Mouse (Mus musculus): Measurements from ENCODE around the gene Snx5. TPM values are rescaled to one million over a fixed set of nuclear protein-coding genes. Genes with fewer than 3 reads are reported as not detected.

Snx5 gene
- total RNA-seq, 2 experiments from 2014 or later, result 68.7 to 78.9 TPM

DNA sequence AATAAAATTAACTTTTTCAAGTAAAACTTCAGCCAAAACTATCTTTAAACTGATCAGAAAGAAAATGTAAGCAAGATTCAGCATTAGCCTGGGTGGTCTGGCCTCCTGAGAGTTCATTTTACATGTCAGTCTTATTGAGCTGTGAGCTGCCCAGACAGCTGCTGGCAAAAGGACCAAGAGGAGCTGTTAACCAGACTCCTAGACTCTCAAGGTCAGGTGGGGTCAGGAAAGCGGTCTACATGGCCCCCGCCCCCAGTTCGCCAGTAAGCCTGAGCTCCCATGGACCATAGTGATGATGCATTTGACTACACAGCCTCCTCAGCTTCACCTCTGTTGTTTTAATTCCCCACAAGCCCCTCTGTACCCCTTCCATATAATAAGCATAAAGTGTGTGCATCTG is 34.9 kb downstream of the Snx5 start:
- no peak for DNase-seq (ENCODE audit: low spot score in 2 of 2)
- intact Hi-C loops (cut with DNase I), result no loop called here

- no peak for DNase-seq (ENCODE audit: low spot score in 2 of 2)
- intact Hi-C loops (cut with DNase I), result no loop called here
Measured at GRCm38 (mm10) chr2:144233534-144233933, 37.2 kb downstream of the Snx5 start.

DNA sequence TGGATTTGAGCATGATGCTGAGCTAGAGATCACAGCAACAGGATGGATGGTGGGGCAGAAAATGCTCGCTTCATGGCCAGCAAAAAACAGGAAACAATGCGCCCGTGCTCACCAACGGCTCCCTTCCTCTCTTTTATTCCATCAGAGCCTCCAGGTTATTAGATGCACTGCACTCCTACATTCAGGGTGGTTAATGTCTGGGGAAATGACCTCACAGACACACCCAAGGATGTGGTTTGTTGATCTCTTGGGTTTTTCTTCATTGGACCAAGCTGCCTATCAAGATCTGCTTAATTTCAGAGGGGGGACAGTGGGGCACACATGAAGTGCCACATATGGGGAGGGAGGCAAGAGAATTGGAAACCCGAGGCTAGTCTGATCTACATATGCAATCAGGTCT is 39.6 kb downstream of the Snx5 start:
- DNase-seq (ENCODE audit: low spot score in 2 of 2), result no peak
- intact Hi-C loops (cut with DNase I), result no loop called here

DNA sequence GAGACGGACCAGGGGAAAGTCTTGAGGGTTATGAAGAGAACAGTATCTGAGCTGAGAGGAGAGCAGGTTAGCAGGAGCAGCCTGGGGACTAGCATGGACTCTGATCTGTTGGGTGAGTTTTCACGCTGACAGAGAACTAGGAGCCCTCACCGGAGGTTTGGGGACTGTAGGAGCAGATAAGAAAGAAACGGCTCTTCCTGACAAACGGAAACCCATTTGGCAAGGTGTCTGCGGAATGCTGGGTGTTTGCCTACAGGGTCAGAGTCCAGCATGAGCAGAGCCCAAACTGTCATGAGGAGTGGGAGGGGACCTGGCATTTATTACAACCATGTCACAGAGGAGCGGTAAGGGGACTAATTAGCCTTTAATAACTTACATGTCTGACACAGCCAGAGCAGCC is 40.2 kb downstream of the Snx5 start:
- intact Hi-C loops (cut with DNase I), result no loop called here
- DNase-seq (ENCODE audit: low spot score in 2 of 2), result no peak

GRCm38 (mm10) chr2:144229647-144230046 is 41.1 kb downstream of the Snx5 start:
- no peak for DNase-seq (ENCODE audit: low spot score in 2 of 2)
- intact Hi-C loops (cut with DNase I), result no loop called here

DNA sequence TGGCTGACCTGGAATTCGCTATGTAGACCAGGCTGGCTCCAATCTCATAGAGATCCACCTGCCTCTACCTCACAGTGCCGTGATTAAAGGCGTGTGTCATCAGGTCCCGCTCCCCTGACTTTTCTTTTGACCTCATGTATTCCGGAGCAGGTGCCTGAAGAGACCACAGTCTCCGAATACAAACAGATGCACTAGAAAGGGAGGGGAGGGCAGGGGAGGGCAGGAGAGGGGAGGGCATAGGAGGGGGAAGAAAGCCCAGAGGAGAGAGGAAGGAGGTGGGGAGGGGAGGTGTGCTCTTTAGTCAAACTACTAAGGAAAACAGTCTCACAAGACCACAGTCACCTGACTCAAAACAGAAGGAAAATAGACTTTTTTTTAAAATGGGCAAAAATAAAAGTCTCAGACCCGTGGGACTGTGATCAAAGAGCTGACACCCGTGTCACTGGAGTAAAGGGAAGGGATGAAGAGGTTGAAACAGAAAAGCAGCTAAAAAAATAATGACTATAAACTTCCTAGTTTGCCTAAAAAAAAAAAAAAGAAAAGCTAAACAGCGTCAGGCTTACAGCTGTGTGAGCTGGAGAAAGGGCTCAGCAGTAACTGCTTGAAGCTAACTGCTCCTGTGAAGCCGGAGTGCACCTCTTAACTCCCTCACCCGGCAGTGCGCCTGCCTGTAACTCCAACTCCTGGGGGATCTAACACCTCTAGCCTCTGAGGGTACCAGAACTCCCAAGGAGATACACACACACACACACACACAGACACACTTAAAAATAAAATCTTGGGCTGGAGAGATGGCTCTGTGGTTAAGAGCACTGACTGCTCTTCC is 42.0 kb downstream of the Snx5 start:
- no peak for DNase-seq (ENCODE audit: low spot score in 2 of 2)
- intact Hi-C loops (cut with DNase I), result no loop called here

GRCm38 (mm10) chr2:144226906-144227586 is 43.7 kb downstream of the Snx5 start:
- DNase-seq (ENCODE audit: low spot score in 2 of 2), result no peak

GRCm38 (mm10) chr2:144224351-144224750 is 46.4 kb downstream of the Snx5 start:
- intact Hi-C loops (cut with DNase I), result no loop called here
- DNase-seq (ENCODE audit: low spot score in 2 of 2), result no peak

More at GRCm38 (mm10) chr2:144226906-144227586, 43.7 kb downstream of the Snx5 start:
- intact Hi-C loops (cut with DNase I), result no loop called here

GRCm38 (mm10) chr2:144215601-144216000 is 55.1 kb downstream of the Snx5 start:
- intact Hi-C loops (cut with DNase I), result loop anchor here (5.0 kb wide), 1 partner anchor 378 kb away; no protein-coding TSS in a partner anchor
- DNase-seq (ENCODE audit: low spot score in 2 of 2), result no peak

- intact Hi-C loops (cut with DNase I), result loop anchor here (5.0 kb wide), 1 partner anchor 378 kb away; no protein-coding TSS in a partner anchor
- no peak for DNase-seq (ENCODE audit: low spot score in 2 of 2)
Measured at GRCm38 (mm10) chr2:144215195-144215594, 55.5 kb downstream of the Snx5 start.

- no peak for DNase-seq (ENCODE audit: low spot score in 2 of 2)
- intact Hi-C loops (cut with DNase I), result loop anchor here (5.0 kb wide), 2 partner anchors 207 to 377 kb away; no protein-coding TSS in a partner anchor
Measured at GRCm38 (mm10) chr2:144214508-144215185, 56.1 kb downstream of the Snx5 start.

DNA sequence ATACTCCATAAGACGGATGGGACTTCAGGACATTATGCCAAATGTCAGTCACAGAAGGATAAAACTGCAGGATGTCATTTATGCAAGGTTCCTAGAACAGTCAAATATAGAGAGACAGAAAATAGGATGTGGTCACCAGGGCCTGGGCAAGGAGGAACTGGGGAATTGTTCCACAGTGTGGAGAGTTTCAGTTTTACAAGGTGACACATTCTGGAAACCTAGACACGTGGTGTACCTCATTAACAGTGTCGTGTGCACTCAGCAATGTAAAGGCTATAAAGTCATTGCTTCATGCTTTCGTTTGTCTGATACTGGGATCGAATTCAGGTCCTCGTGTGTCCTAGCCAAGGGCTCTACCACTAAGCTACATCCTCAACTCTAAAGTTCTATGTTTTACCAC is 56.9 kb downstream of the Snx5 start:
- DNase-seq (ENCODE audit: low spot score in 2 of 2), result no peak
- intact Hi-C loops (cut with DNase I), result loop anchor here (5.0 kb wide), 1 partner anchor 207 kb away; no protein-coding TSS in a partner anchor

- intact Hi-C loops (cut with DNase I), result no loop called here
- DNase-seq (ENCODE audit: low spot score in 2 of 2), result no peak
Measured at GRCm38 (mm10) chr2:144209425-144209824, 61.3 kb downstream of the Snx5 start.

DNA sequence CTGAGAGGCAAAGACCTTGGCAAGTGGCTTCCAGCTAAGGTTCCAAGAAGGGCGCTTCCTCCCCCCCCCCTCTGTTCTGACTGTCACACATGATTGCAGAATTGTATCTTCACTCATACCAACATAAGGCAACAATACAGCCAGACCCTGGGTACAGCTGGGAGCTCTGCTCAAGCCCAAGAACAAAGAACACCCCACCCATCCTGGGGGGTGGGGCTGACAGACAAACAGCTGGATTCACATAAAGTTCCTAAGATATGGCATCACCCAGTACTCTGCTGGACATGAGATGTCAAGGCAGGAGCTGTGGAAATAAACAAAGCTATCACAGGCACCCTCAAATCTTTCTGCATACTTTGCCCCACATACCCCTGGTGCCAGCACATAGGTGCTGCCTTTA is 63.3 kb downstream of the Snx5 start:
- intact Hi-C loops (cut with DNase I), result no loop called here
- DNase-seq (ENCODE audit: low spot score in 2 of 2), result no peak

DNA sequence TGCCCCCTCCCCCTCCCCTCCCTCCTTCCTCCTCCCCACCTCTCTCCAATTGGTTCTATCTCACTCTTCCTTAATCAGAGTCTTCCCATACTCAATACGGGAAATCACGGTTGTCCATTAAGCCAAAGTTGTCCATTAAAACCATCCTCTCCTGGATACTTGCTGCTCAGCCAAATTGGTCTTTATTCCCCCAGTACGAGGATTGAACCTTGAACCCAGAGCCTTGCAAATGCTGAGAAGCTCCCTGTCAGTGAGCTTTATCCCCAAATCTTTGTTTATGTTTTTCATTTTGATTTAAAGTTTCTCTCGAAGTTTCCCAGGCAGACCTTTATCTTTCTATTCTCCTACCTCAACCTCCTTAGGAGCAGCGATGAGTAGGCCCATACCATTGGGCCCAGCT is 67.7 kb downstream of the Snx5 start:
- no peak for DNase-seq (ENCODE audit: low spot score in 2 of 2)
- intact Hi-C loops (cut with DNase I), result no loop called here

- DNase-seq (ENCODE audit: low spot score in 2 of 2), result no peak
- intact Hi-C loops (cut with DNase I), result no loop called here
Measured at GRCm38 (mm10) chr2:144202567-144202966, 68.1 kb downstream of the Snx5 start.

DNA sequence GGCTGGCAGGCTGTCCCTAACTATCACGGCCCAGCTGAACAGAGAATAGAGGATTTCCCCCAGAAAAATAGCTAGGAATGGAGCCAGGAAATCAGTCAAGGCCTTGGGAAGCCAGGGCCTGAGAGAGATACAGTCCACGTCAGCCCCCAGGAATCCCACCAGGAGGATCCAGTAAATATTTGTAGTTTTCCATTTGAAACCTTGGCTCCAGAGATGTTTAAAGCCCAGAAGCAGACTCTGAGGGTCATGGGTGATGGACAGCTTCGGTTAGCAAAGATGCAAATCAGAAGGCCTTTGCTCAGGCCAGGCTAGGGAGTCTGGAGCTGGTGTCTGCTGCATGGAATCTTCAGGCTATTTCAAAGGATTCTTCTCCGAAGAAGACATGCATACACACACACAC is 68.6 kb downstream of the Snx5 start:
- intact Hi-C loops (cut with DNase I), result no loop called here
- no peak for DNase-seq (ENCODE audit: low spot score in 2 of 2)
